Mouse (Mus musculus): Measurements from ENCODE around the gene Qrich1. TPM values are rescaled to one million over a fixed set of nuclear protein-coding genes. Genes with fewer than 3 reads are reported as not detected.

The Qrich1 gene
- polyA plus RNA-seq, 1 experiment from 2014 or later, result 134 TPM

GRCm38 (mm10) chr9:108568511-108568921 is 51.9 kb downstream of the Qrich1 start:
- no peak for ATAC-seq (ENCODE audit: low read depth)
- Histone ChIP-seq H3K4me3 (peak overlapping the region; percentile 71), H3K36me3 (peaks cover 55% of the 10 kb centered on the region), H3K27ac (replicated peaks) (no peak overlapping the region), H3K4me1 (replicated peaks) (peaks cover 53% of the 10 kb centered on the region), H3K27me3 (no peaks in the 10 kb centered on the region), H3K9me3 (no peaks in the 10 kb centered on the region), H3K9ac (peak overlapping the region; percentile 82), H3K4me2 (peak overlapping the region; percentile 93)
- WGBS, result 81% methylated on average over 17 of the region's 17 CpGs

GRCm38 (mm10) chr9:108569381-108570206 is 53.0 kb downstream of the Qrich1 start, which contains the start of gene Dalrd3:
Gene Dalrd3 (plus strand): TSS chr9:108569886.
- peaks cover 55% of the 10 kb centered on the region for H3K36me3 ChIP-seq
- 6% methylated on average over 42 of the region's 42 CpGs for WGBS
- H3K4me2 ChIP-seq, result peak within 1 kb of the TSS; percentile 98
- H3K9me3 ChIP-seq, result no peaks in the 10 kb centered on the region
- peak within 1 kb of the TSS; percentile 77 for H3K27ac ChIP-seq (replicated peaks)
- ATAC-seq (ENCODE audit: low read depth), result peak; percentile 58
- peaks cover 64% of the 10 kb centered on the region for H3K4me1 ChIP-seq (replicated peaks)
- peak within 1 kb of the TSS; percentile 67 for H3K4me3 ChIP-seq
- H3K9ac ChIP-seq, result peak within 1 kb of the TSS; percentile 75
- no peaks in the 10 kb centered on the region for H3K27me3 ChIP-seq

GRCm38 (mm10) chr9:108570207-108570896 is 53.7 kb downstream of the Qrich1 start:
- Histone ChIP-seq H3K27me3 (no peaks in the 10 kb centered on the region), H3K4me1 (replicated peaks) (peaks cover 70% of the 10 kb centered on the region), H3K4me2 (peak overlapping the region; percentile 98), H3K27ac (replicated peaks) (peak overlapping the region; percentile 77), H3K9me3 (no peaks in the 10 kb centered on the region), H3K4me3 (peak overlapping the region; percentile 67), H3K36me3 (peaks cover 55% of the 10 kb centered on the region), H3K9ac (peak overlapping the region; percentile 75)
- WGBS, result 2% methylated on average over 40 of the region's 40 CpGs
- ATAC-seq (ENCODE audit: low read depth), result no peak; the same call in 1 of the 2 replicates

GRCm38 (mm10) chr9:108571401-108571973 is 54.9 kb downstream of the Qrich1 start:
- Histone ChIP-seq H3K4me3 (no peak overlapping the region), H3K27me3 (no peaks in the 10 kb centered on the region), H3K27ac (replicated peaks) (no peak overlapping the region), H3K36me3 (peaks cover 61% of the 10 kb centered on the region), H3K9me3 (no peaks in the 10 kb centered on the region), H3K9ac (0 out of 2 replicates have a peak overlapping the region, but pooled peaks have one; percentile 12), H3K4me2 (no peak overlapping the region), H3K4me1 (replicated peaks) (peaks cover 70% of the 10 kb centered on the region)
- ATAC-seq (ENCODE audit: low read depth), result no peak
- WGBS, result 94% methylated on average over 16 of the region's 16 CpGs

DNA sequence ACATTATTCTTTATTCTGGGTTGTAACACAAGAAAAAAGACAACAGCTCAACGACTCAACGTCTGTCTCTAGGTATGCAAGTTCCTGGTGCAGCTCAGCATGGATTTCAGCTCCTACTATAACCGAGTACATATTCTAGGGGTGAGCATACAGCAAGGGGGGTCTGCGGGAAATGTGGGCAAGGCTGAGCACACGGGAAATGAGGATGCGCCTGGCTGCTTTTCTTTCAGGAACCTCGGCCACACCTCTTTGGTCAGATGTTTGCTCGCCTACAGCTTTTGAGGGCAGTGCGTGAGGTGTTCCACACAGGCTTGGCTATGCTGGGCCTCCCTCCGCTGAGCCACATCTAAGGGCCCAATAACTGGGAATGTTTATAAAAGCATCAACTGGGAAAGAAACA is 55.7 kb downstream of the Qrich1 start:
- no peak overlapping the region for H3K9ac ChIP-seq
- no peak overlapping the region for H3K4me2 ChIP-seq
- no peaks in the 10 kb centered on the region for H3K27me3 ChIP-seq
- no peak for ATAC-seq (ENCODE audit: low read depth)
- peaks cover 61% of the 10 kb centered on the region for H3K36me3 ChIP-seq
- WGBS, result 85% methylated on average over 10 of the region's 10 CpGs
- no peak overlapping the region for H3K4me3 ChIP-seq
- H3K27ac ChIP-seq (replicated peaks), result no peak overlapping the region
- H3K4me1 ChIP-seq (replicated peaks), result peaks cover 78% of the 10 kb centered on the region
- no peaks in the 10 kb centered on the region for H3K9me3 ChIP-seq

DNA sequence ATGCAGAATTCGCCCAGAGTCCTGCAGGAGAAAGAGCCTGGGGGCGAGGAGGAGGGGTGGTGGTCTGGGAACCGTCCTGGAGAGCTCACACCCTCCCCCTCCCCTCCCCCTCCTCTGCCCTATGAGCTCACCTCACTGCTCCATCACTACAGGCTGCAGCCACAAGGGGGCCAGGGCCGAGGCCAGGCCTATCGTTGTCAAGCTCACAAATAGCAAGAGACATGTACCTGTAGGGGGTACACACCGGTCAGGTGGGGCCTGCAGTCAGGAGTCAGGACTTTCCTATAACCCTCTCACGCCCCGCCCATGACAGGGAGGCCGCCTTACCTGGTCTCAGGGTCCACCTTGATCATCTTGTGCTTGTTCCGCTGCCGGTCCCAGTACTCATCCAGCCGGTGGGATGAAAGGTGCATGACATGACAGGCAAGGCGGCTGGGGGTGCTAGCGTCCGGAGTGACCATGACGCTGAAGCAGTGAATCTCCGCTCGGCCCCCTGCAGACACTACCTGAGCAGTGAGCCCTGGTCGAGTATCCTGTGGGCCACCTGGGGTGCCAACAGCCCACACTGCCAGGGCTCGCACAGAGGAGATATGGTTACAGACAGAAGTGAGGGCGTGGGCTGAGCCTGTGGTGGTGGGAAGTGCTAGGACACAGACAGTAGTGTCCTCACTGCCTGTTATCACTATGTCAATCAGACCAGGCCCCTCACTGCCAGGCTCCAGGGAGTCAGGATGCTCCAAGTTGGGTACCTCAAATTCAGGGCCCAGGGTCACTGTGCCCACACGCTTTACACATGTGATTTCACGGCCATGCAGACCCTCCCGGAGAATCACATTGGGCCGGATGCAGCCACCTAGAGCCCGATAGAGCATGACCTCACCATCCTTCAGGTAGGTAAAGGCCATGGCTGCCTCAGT is 57.4 kb downstream of the Qrich1 start:
- Histone ChIP-seq H3K36me3 (peaks cover 61% of the 10 kb centered on the region), H3K4me2 (peak overlapping the region; percentile 95; the same call in 1 of the 2 replicates), H3K4me3 (no peak overlapping the region), H3K9ac (peak overlapping the region; percentile 45; the same call in 1 of the 2 replicates), H3K4me1 (replicated peaks) (peaks cover 73% of the 10 kb centered on the region), H3K27ac (replicated peaks) (0 out of 2 replicates have a peak overlapping the region, but pooled peaks have one; percentile 33), H3K27me3 (no peaks in the 10 kb centered on the region), H3K9me3 (no peaks in the 10 kb centered on the region)
- WGBS, result 53% methylated on average over 26 of the region's 26 CpGs
- no peak for ATAC-seq (ENCODE audit: low read depth)

DNA sequence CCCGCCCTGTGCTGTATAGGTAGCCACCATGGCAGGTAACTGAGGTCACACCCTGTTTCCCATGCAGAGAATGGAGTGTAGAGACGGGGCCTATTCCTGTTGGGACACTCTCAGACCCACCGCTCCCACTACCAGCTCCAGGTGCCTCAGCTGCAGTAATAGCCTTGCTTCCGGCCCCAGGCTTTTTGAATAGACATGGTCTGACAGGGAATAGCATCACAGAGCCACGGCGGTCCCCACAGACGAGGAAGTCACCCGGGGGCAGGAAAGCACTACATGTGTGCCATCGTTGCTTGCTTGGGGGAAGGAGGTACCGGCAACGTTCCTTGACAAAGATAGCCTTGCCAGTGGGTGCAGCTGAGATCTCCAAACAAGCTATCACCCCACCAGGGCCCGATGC is 58.3 kb downstream of the Qrich1 start:
- H3K9ac ChIP-seq, result peak overlapping the region; percentile 45; the same call in 1 of the 2 replicates
- H3K27me3 ChIP-seq, result no peaks in the 10 kb centered on the region
- peak overlapping the region; percentile 95 for H3K4me2 ChIP-seq
- no peaks in the 10 kb centered on the region for H3K9me3 ChIP-seq
- peak overlapping the region; percentile 3; the same call in 1 of the 2 replicates for H3K4me3 ChIP-seq
- H3K27ac ChIP-seq (replicated peaks), result no peak overlapping the region
- H3K36me3 ChIP-seq, result peaks cover 61% of the 10 kb centered on the region
- 81% methylated on average over 12 of the region's 12 CpGs for WGBS
- peaks cover 76% of the 10 kb centered on the region for H3K4me1 ChIP-seq (replicated peaks)
- ATAC-seq (ENCODE audit: low read depth), result no peak

- H3K9ac ChIP-seq, result peak overlapping the region; percentile 99; the same call in 1 of the 2 replicates
- peaks cover 72% of the 10 kb centered on the region for H3K4me1 ChIP-seq (replicated peaks)
- H3K27ac ChIP-seq (replicated peaks), result no peak overlapping the region
- no peak for ATAC-seq (ENCODE audit: low read depth)
- WGBS, result 89% methylated on average over 37 of the region's 37 CpGs
- H3K27me3 ChIP-seq, result no peaks in the 10 kb centered on the region
- peaks cover 66% of the 10 kb centered on the region for H3K36me3 ChIP-seq
- peak overlapping the region; percentile 95 for H3K4me2 ChIP-seq
- peak overlapping the region; percentile 78 for H3K4me3 ChIP-seq
- H3K9me3 ChIP-seq, result no peaks in the 10 kb centered on the region
Observed at GRCm38 (mm10) chr9:108575321-108576297, 59.0 kb downstream of the Qrich1 start.

DNA sequence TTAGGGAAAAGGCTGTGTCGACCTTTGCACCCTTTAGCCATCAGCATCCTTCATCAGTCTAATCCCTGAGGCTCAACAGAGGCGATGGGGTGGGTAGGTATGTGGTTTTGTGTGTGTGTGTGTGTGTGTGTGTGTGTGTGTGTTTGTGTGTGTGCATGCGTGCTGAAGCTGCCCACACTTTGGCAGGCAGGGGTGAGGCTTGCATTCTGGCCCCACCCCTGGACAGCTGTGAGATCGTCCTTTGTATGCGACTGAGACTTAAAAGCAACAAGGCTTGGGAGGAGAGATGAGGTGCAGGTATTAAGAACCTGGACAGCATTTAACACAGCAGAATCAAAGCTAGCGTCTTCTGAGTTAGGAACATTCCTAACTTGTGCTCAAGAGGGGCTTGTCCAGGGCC is 60.4 kb downstream of the Qrich1 start:
- Histone ChIP-seq H3K27ac (replicated peaks) (peak overlapping the region; percentile 98), H3K4me3 (peak overlapping the region; percentile 78), H3K27me3 (no peaks in the 10 kb centered on the region), H3K36me3 (peaks cover 64% of the 10 kb centered on the region), H3K9ac (peak overlapping the region; percentile 99), H3K4me1 (replicated peaks) (peaks cover 68% of the 10 kb centered on the region), H3K9me3 (no peaks in the 10 kb centered on the region), H3K4me2 (peak overlapping the region; percentile 95)
- WGBS, result 62% methylated on average over 6 of the region's 6 CpGs
- no peak for ATAC-seq (ENCODE audit: low read depth)

GRCm38 (mm10) chr9:108577934-108578544 is 61.4 kb downstream of the Qrich1 start:
- Histone ChIP-seq H3K4me1 (replicated peaks) (peaks cover 65% of the 10 kb centered on the region), H3K9ac (peak overlapping the region; percentile 99), H3K4me2 (peak overlapping the region; percentile 95), H3K36me3 (peaks cover 62% of the 10 kb centered on the region), H3K27ac (replicated peaks) (peak overlapping the region; percentile 98), H3K27me3 (no peaks in the 10 kb centered on the region), H3K9me3 (no peaks in the 10 kb centered on the region), H3K4me3 (peak overlapping the region; percentile 78)
- ATAC-seq (ENCODE audit: low read depth), result no peak; the same call in 1 of the 2 replicates
- under 1% methylated on average over 24 of the region's 24 CpGs for WGBS

Data from neural tube, embryonic 13.5 days (tissue).